In genomic region chrX:161653106-161653505, GRCm38 (mm10) we compare ENCODE assay signal across 21 mouse cellular contexts.
"Had no signal": no experiment of that assay in that cellular context is flagged by ENCODE, and none has a peak within 500 bp of the region (broad histone marks: within the 10 kb centered on the region; RNA-seq: fewer than 3 reads in every experiment).

No protein-coding gene starts in this region.

- H3K4me2 ChIP-seq: limb, embryonic 12.5 days; limb, embryonic 15.5 days; liver, embryonic 11.5 days; lung, embryonic 14.5 days; midbrain, embryonic 12.5 days; neural tube, embryonic 13.5 days had no signal

- H3K4me3 ChIP-seq: limb, embryonic 12.5 days; limb, embryonic 15.5 days; midbrain, embryonic 12.5 days; myocyte; neural tube, embryonic 13.5 days had no signal

- H3K9me3 ChIP-seq: limb, embryonic 12.5 days; limb, embryonic 15.5 days; midbrain, embryonic 12.5 days; neural tube, embryonic 13.5 days had no signal

- H3K9ac ChIP-seq: limb, embryonic 12.5 days; limb, embryonic 15.5 days; liver, embryonic 14.5 days; liver, postnatal 0 days; lung, embryonic 14.5 days; midbrain, embryonic 12.5 days; neural tube, embryonic 13.5 days had no signal

- H3K27ac ChIP-seq: limb, embryonic 12.5 days; limb, embryonic 15.5 days; liver, embryonic 14.5 days; macrophage; midbrain, embryonic 12.5 days; neural tube, embryonic 13.5 days; stomach, postnatal 0 days had no signal

- H3K36me3 ChIP-seq: limb, embryonic 12.5 days; limb, embryonic 15.5 days; midbrain, embryonic 12.5 days; neural tube, embryonic 13.5 days had no signal

- H3K4me1 ChIP-seq: limb, embryonic 12.5 days; limb, embryonic 15.5 days; midbrain, embryonic 12.5 days; neural tube, embryonic 13.5 days had no signal

- DNase-seq: kidney, adult 9 months; kidney, postnatal 14 days; kidney, postnatal 4 days; left cerebral cortex, postnatal 4 days; liver, postnatal 0 days; lung, embryonic 14.5 days; right cerebral cortex, adult 18-20 months; right cerebral cortex, postnatal 14 days; right cerebral cortex, postnatal 4 days; thymus, adult 2 months; thymus, postnatal 14 days had no signal

- ATAC-seq: liver, postnatal 0 days; lung, postnatal 0 days had no signal
